ENCODE assay signal across 23 mouse cellular contexts in genomic region chr9:37896661-37897060, GRCm38 (mm10). TPM values are rescaled to one million over a fixed set of nuclear protein-coding genes. Genes with fewer than 3 reads are reported as not detected.
"Had no signal": no experiment of that assay in that cellular context is flagged by ENCODE, and none has a peak within 500 bp of the region (broad histone marks: within the 10 kb centered on the region; RNA-seq: fewer than 3 reads in every experiment).

Gene Olfr145 (plus strand): TSS chr9:37896724.

- DNase-seq: kidney, adult 9 months; kidney, postnatal 36 days; layer of hippocampus, adult 9-11 months; layer of hippocampus, postnatal 36 days; lung, embryonic 14.5 days; lung, postnatal 10 days; thymus, adult 18-20 months; thymus, postnatal 14 days had no signal

- H3K36me3 ChIP-seq: limb, embryonic 15.5 days; liver, embryonic 12.5 days; midbrain, embryonic 12.5 days had no signal

- H3K27me3 ChIP-seq: limb, embryonic 15.5 days; liver, embryonic 12.5 days; megakaryocyte, embryonic 14.5 days; midbrain, embryonic 12.5 days had no signal

- H3K4me1 ChIP-seq: limb, embryonic 15.5 days; liver, embryonic 12.5 days; megakaryocyte, embryonic 14.5 days; midbrain, embryonic 12.5 days had no signal

- H3K9ac ChIP-seq: limb, embryonic 15.5 days; liver, embryonic 12.5 days; lung, embryonic 14.5 days; midbrain, embryonic 12.5 days had no signal

- H3K27ac ChIP-seq: kidney, postnatal 0 days; limb, embryonic 15.5 days; liver, embryonic 12.5 days; macrophage; midbrain, embryonic 12.5 days had no signal

- H3K4me2 ChIP-seq: limb, embryonic 15.5 days; liver, embryonic 12.5 days; lung, embryonic 14.5 days; midbrain, embryonic 12.5 days had no signal

- ATAC-seq: liver, embryonic 12.5 days; midbrain, embryonic 16.5 days had no signal

- H3K9me3 ChIP-seq: limb, embryonic 15.5 days; liver, embryonic 12.5 days; megakaryocyte, embryonic 14.5 days; midbrain, embryonic 12.5 days had no signal

- H3K4me3 ChIP-seq: limb, embryonic 15.5 days; liver, embryonic 12.5 days; megakaryocyte, embryonic 14.5 days; midbrain, embryonic 12.5 days had no signal

RNA-seq across cellular contexts. Expression of gene Olfr145, which starts in this region (rescaled TPM):
- total RNA-seq: layer of hippocampus, adult 18-20 months; layer of hippocampus, postnatal 36 days; left cerebral cortex, adult 8-10 months; left cerebral cortex, postnatal 25 days had no signal
- polyA plus RNA-seq: kidney, postnatal 0 days; limb, embryonic 11.5 days; limb, embryonic 15.5 days; liver, embryonic 12.5 days; liver, embryonic 16.5 days; lung, embryonic 14.5 days; macrophage; midbrain, embryonic 12.5 days; midbrain, embryonic 16.5 days; neural tube, embryonic 14.5 days; spleen, adult 2 months; stomach, embryonic 16.5 days had no signal
